Mouse (Mus musculus): Measurements from ENCODE around the gene Whrn. TPM values are rescaled to one million over a fixed set of nuclear protein-coding genes. Genes with fewer than 3 reads are reported as not detected.
A peak's percentile ranks its signal among the peaks of the same experiment; 100 is the strongest.

Whrn gene
- polyA plus RNA-seq, 1 experiment = 16.4 TPM

DNA sequence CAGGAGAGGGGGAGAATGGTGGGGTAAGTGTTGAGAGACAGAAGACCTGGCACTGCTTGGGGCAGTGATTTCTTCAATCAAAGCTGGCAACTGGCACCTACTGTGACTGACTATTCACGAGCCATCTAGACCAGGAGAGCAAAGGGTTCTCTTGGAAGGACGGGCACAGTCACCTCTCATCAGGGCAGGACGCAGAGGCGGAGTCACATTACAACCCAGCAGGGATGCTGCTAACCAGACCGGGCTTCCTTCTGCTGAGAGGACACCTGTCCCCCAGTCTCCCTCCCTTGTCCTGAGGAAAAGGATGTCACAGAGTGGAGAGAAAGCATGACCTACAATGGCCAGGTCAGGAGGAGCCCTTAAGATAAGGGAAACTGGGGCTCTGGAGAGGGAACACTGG is 72.0 kb downstream of the Whrn start:
- Histone ChIP-seq H3K36me3 (ENCODE audit: control insufficient read depth, insufficient read depth, low read length) (no peaks in the 10 kb centered on the region), H3K27ac (ENCODE audit: insufficient read depth, low read length) (no peak overlapping the region), H3K4me1 (ENCODE audit: control insufficient read depth, insufficient read depth, insufficient read length) (no peaks in the 10 kb centered on the region), H3K4me3 (ENCODE audit: extremely low read depth, insufficient read depth, insufficient read length) (no peak overlapping the region), H3K27me3 (ENCODE audit: control insufficient read depth, insufficient read depth, low read length) (no peaks in the 10 kb centered on the region)
- DNase-seq (ENCODE audit: low read depth in 1 of 2, low spot score in 2 of 2) = no peak
- TF ChIP-seq POLR2A (IDR thresholded peaks at IDR 0.05; ENCODE audit: low read depth, low read length) (no peak), CTCF (IDR thresholded peaks at IDR 0.05; ENCODE audit: extremely low read depth, insufficient read depth, insufficient read length, insufficient replicate concordance) (no peak)
- 64% methylated on average over 5 of the region's 5 CpGs for WGBS

DNA sequence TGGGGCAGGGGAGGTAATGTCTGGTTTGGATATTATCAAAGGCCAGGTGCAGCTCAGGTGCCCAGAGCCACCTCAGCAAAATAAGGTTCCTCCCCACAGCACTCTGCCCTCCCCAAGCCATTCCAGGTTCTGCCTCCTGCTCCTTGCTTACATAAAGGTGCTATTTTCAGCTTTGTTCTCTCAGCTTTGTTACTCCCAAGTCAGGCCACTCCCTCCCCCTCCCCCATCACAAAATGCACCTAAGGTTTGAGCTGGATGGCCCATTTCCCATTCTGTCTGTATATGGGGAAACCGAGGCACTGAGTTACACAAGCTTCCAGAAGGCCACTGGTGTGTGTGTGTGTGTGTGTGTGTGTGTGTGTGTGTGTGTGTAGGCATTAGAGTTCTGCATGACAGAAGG is 72.6 kb downstream of the Whrn start:
- H3K27ac ChIP-seq (ENCODE audit: insufficient read depth, low read length) = no peak overlapping the region
- no peaks in the 10 kb centered on the region for H3K27me3 ChIP-seq (ENCODE audit: control insufficient read depth, insufficient read depth, low read length)
- 84% methylated on average over 1 of the region's 1 CpGs for WGBS
- TF ChIP-seq CTCF (IDR thresholded peaks at IDR 0.05; ENCODE audit: extremely low read depth, insufficient read depth, insufficient read length, insufficient replicate concordance) = no peak
- no peak for TF ChIP-seq POLR2A (IDR thresholded peaks at IDR 0.05; ENCODE audit: low read depth, low read length)
- DNase-seq (ENCODE audit: low read depth in 1 of 2, low spot score in 2 of 2) = no peak
- no peaks in the 10 kb centered on the region for H3K36me3 ChIP-seq (ENCODE audit: control insufficient read depth, insufficient read depth, low read length)
- H3K4me3 ChIP-seq (ENCODE audit: extremely low read depth, insufficient read depth, insufficient read length) = no peak overlapping the region
- no peaks in the 10 kb centered on the region for H3K4me1 ChIP-seq (ENCODE audit: control insufficient read depth, insufficient read depth, insufficient read length)

DNA sequence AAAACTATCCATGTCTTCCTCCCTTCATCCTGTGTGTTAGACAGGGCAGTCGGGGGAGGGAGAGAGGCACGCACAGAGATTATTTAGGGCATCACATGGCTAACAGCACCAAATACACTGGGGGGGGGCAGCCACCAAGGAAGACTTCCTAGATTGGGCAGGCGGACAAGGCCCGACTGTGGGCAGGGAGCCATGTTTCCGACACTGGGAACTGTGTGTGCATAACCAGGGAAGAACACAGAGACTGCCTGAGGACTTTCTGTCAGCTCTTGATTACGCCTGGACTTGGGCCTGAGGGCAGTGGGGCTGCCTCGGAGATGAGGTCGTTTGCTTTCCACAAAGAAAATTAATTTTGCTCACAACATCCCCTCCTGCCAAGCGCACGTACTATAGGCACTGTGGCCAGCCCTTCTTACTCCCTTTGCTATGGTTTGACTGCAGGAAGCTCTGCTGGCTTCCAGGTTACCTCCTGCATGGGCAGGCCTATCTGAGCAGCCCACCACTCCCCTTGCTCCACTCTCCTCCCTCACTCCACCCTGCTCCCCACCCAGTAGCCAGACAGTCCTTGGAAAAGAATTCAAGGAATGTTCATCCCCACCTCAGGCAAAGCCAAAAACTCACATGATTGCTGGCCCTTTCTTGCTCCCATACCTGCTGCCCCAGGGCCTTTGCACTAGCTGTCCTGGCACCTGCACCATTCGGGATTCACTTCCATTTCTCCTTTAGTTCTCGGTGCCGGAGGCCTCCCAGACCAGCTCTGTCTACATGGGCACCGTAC is 75.5 kb downstream of the Whrn start:
- H3K27me3 ChIP-seq (ENCODE audit: control insufficient read depth, insufficient read depth, low read length) = no peaks in the 10 kb centered on the region
- H3K27ac ChIP-seq (ENCODE audit: insufficient read depth, low read length) = no peak overlapping the region
- TF ChIP-seq POLR2A (IDR thresholded peaks at IDR 0.05; ENCODE audit: low read depth, low read length) = no peak
- no peak for TF ChIP-seq CTCF (IDR thresholded peaks at IDR 0.05; ENCODE audit: extremely low read depth, insufficient read depth, insufficient read length, insufficient replicate concordance)
- no peaks in the 10 kb centered on the region for H3K4me1 ChIP-seq (ENCODE audit: control insufficient read depth, insufficient read depth, insufficient read length)
- WGBS = 88% methylated on average over 14 of the region's 14 CpGs
- no peak for DNase-seq (ENCODE audit: low read depth in 1 of 2, low spot score in 2 of 2)
- H3K36me3 ChIP-seq (ENCODE audit: control insufficient read depth, insufficient read depth, low read length) = no peaks in the 10 kb centered on the region
- no peak overlapping the region for H3K4me3 ChIP-seq (ENCODE audit: extremely low read depth, insufficient read depth, insufficient read length)

DNA sequence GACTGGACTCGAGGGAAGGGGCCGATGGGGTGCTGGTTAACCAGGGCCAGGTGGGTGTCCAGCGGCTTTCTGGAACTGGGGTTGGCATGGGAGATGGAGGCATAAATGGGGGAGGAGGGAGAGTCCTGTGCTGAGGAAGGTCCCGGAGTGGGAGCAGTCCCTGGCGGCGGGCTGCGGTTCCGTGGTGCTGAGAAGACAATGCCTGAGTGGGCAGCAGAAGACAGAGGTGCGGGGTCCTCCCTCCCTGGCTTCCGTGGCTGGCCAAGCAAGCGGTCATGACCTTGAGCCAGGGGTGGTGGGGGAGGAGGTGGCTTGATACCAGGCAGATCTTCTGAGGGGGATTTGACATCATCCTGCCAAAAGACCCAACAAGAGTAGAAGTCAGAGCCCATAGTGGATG is 77.5 kb downstream of the Whrn start:
- TF ChIP-seq CTCF (IDR thresholded peaks at IDR 0.05; ENCODE audit: extremely low read depth, insufficient read depth, insufficient read length, insufficient replicate concordance) = no peak
- no peak for TF ChIP-seq POLR2A (IDR thresholded peaks at IDR 0.05; ENCODE audit: low read depth, low read length)

DNA sequence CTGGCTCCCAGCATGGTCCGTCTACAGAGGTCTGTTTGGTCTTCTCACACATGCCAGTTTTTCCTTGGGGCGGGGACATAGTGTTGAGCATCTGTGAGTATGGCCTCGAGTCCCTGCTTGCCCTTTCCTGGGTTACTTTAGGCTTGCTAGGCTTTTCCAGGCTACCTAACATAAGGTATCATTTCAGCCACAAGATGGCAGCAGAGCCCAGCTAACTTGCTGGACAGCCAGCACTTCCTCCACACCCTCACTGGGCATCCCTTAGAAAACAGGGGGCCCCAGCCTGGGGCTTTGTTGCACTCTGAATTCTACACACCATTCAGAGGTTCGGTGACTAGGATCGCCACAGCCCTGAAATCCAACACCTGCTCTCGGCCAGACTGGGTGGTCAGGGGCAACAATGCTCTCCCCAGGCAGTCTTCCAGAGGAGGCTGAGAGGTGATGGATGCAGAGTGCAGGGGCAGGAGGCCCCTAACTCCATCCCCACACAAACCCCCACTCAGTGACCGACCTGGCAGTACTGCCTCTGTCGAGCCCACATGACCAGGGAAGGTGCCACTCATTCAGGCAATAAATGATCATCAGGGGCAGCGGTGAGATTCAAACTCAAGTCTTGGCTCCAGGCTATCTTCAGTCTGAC is 78.4 kb downstream of the Whrn start:
- no peaks in the 10 kb centered on the region for H3K27me3 ChIP-seq (ENCODE audit: control insufficient read depth, insufficient read depth, low read length)
- TF ChIP-seq POLR2A (IDR thresholded peaks at IDR 0.05; ENCODE audit: low read depth, low read length) = no peak
- TF ChIP-seq CTCF (IDR thresholded peaks at IDR 0.05; ENCODE audit: extremely low read depth, insufficient read depth, insufficient read length, insufficient replicate concordance) = peak; percentile 82; the same call in 1 of the 2 replicates
- no peaks in the 10 kb centered on the region for H3K36me3 ChIP-seq (ENCODE audit: control insufficient read depth, insufficient read depth, low read length)
- peak in 1 of 2 experiments; percentile 75 for DNase-seq (ENCODE audit: low read depth in 1 of 2, low spot score in 2 of 2)
- H3K4me3 ChIP-seq (ENCODE audit: extremely low read depth, insufficient read depth, insufficient read length) = no peak overlapping the region
- 38% methylated on average over 9 of the region's 9 CpGs for WGBS
- H3K4me1 ChIP-seq (ENCODE audit: control insufficient read depth, insufficient read depth, insufficient read length) = no peaks in the 10 kb centered on the region
- H3K27ac ChIP-seq (ENCODE audit: insufficient read depth, low read length) = no peak overlapping the region

More for the DNA sequence above, 77.5 kb downstream of the Whrn start:
- H3K4me3 ChIP-seq (ENCODE audit: extremely low read depth, insufficient read depth, insufficient read length) = no peak overlapping the region
- no peak for DNase-seq (ENCODE audit: low read depth in 1 of 2, low spot score in 2 of 2)
- H3K27ac ChIP-seq (ENCODE audit: insufficient read depth, low read length) = no peak overlapping the region
- 94% methylated on average over 11 of the region's 11 CpGs for WGBS
- no peaks in the 10 kb centered on the region for H3K4me1 ChIP-seq (ENCODE audit: control insufficient read depth, insufficient read depth, insufficient read length)
- H3K27me3 ChIP-seq (ENCODE audit: control insufficient read depth, insufficient read depth, low read length) = no peaks in the 10 kb centered on the region
- no peaks in the 10 kb centered on the region for H3K36me3 ChIP-seq (ENCODE audit: control insufficient read depth, insufficient read depth, low read length)

DNA sequence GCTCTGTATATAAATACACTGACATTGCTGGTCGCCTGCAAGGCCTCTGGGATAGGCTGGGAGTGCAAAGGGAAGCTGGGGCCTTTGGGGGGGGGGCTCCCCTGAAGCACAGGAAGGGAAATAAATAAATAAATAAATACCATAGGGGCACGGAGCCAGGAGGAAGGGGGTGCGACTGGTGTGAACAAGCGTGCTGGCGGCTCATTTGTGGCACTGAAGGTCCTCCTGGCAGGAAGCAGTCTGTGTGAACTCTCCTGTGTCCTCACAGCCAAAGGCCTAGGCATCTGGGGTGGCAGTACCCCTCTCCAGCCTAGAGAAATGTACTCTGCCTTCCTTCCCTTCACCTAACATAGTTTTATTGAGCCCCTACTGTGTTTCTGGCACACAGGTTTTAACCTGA is 80.8 kb downstream of the Whrn start:
- TF ChIP-seq POLR2A (IDR thresholded peaks at IDR 0.05; ENCODE audit: low read depth, low read length) (no peak), CTCF (IDR thresholded peaks at IDR 0.05; ENCODE audit: extremely low read depth, insufficient read depth, insufficient read length, insufficient replicate concordance) (no peak)
- no peak for DNase-seq (ENCODE audit: low read depth in 1 of 2, low spot score in 2 of 2)
- no peaks in the 10 kb centered on the region for H3K27me3 ChIP-seq (ENCODE audit: control insufficient read depth, insufficient read depth, low read length)
- H3K4me1 ChIP-seq (ENCODE audit: control insufficient read depth, insufficient read depth, insufficient read length) = no peaks in the 10 kb centered on the region
- H3K27ac ChIP-seq (ENCODE audit: insufficient read depth, low read length) = no peak overlapping the region
- no peaks in the 10 kb centered on the region for H3K36me3 ChIP-seq (ENCODE audit: control insufficient read depth, insufficient read depth, low read length)
- H3K4me3 ChIP-seq (ENCODE audit: extremely low read depth, insufficient read depth, insufficient read length) = no peak overlapping the region
- 44% methylated on average over 5 of the region's 5 CpGs for WGBS

DNA sequence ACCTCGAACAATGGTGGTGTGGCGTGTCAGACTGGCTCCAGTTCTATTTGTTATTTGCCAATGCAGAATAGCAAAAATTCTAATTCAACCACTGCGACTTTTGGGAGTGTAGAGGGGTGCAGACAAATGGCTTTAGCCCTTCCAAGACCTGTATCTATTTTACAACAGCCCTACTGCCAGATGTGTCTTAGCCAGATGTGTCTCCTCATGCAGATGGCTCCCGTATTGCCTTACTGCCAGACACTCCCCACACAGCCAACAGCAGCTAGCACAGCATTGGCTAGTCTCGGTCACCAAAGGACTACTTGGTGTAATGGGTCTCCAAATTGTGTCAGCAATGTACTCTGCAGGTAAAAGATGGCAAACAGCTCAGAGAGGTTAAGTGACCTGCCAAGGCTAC is 84.6 kb downstream of the Whrn start:
- Histone ChIP-seq H3K27ac (ENCODE audit: insufficient read depth, low read length) (no peak overlapping the region), H3K4me1 (ENCODE audit: control insufficient read depth, insufficient read depth, insufficient read length) (peaks cover 17% of the 10 kb centered on the region), H3K36me3 (ENCODE audit: control insufficient read depth, insufficient read depth, low read length) (no peaks in the 10 kb centered on the region), H3K4me3 (ENCODE audit: extremely low read depth, insufficient read depth, insufficient read length) (no peak overlapping the region), H3K27me3 (ENCODE audit: control insufficient read depth, insufficient read depth, low read length) (no peaks in the 10 kb centered on the region)
- TF ChIP-seq POLR2A (IDR thresholded peaks at IDR 0.05; ENCODE audit: low read depth, low read length) = no peak
- TF ChIP-seq CTCF (IDR thresholded peaks at IDR 0.05; ENCODE audit: extremely low read depth, insufficient read depth, insufficient read length, insufficient replicate concordance) = no peak
- WGBS = 81% methylated on average over 5 of the region's 5 CpGs
- DNase-seq (ENCODE audit: low read depth in 1 of 2, low spot score in 2 of 2) = no peak

All from spleen, adult 2 months (tissue).